Mouse (Mus musculus) 416B (cell line): Measurements from ENCODE around the gene Tgfbr1.
A peak's percentile ranks its signal among the peaks of the same experiment; 100 is the strongest.

ENCODE experiments used
- DNase-seq: peaks from one replicate; pipeline ENCODE4 v3.0.0; 2011; ENCODE audit warnings: low read depth

Tgfbr1 gene

DNA sequence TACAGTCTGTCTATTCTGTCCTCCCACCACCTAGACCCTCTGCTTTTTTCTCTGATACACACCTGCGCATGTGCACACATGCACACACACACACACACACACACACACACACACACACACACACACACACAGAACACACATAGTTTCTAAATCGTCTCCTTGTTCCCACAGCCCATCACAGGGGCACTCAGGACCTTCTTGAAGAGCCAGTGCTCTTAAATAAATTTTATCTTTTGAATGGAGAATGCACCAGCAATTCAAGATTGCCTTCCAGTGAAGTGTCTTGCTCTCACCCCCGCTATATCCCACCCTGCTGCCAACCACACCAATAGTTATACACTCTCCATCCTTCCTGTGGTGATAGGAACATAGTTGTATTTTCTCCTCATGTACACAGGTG is 69.9 kb downstream of the Tgfbr1 start:
- DNase-seq, result no peak

DNA sequence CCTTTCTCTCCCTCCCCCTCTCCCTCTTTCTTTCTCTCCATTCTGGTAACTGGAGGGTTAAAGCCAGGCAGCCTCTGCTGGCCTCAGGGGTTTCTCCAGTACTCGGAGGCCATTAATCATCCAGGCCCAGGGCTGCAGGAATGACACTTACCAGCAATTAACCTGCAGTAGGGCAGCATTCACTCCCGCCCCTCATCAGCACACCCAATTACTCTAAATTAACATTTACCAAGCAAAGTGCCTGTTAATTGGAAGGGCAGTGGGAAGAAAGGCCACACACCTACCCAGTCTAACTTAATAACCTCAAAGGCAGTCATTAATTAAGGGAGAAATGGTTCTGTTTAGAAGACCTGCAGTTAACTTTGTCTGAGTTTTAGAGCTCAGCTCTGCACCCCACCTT is 71.4 kb downstream of the Tgfbr1 start:
- DNase-seq, result no peak

DNA sequence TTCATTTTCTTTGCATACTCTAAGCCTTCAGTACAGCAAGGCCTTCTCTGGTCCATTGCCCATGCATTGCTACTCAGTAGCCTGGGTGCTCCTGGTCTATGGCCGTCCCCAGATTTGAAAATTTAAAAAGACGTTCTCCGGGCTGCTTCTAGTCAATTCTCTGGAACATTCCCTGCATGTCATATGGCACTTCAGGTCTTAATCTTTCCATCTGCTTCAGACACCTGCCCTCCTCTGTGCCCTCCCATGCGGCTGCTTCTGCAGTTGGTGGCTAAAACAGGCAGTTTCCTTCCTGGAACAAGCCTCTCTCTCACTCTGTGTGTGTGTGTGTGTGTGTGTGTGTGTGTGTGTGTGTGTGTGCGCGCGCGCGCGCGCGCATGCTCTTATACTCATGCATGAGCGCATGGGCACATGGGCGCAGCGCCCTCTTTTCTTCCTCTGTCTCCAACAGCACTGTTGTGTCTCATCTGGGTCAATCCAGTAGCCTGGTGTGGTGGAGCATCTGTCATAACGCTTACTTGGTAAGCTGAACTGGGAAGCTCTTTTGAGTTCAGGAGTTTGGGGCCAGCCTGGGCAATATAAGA is 72.3 kb downstream of the Tgfbr1 start:
- DNase-seq, result no peak

DNA sequence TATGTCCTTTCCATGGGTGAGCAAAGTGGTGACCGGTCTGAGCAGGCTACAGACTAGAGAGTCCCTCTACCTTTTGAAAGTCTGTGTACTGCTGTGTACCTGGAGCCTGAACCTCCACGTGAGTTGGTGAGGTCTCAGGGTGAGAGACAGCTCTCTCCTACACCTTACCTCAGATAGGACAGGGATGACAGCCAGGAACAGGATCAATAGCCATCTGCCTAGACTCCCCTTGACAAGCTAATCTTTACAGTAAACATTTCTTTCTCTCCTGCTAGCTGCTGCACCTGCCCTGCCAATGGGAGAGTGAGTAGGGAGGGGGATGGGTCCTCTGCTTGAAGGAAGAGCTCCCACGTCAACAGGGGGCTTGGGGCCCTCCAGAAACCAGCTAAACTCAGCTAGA is 74.6 kb downstream of the Tgfbr1 start:
- no peak for DNase-seq

DNA sequence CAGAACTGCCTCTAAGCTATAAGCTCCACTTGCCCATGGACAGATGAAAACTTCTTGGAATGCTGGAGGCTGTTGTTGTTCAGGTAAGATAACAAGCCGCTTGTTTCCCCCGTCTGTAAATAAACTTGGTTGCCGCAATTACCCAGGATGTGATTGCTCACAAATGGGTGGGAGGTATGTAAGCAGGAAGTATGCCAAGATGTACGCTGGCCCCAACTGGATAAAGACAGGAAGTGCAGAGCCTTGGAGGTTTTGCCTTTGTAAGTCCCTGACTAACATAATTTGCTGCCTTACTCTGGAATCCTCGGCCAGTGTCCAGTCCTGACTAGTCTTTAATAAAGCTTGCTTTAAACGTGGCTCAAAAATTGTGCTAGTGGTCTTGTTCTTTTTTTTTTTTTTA is 77.5 kb downstream of the Tgfbr1 start:
- peak; percentile 57 for DNase-seq

DNA sequence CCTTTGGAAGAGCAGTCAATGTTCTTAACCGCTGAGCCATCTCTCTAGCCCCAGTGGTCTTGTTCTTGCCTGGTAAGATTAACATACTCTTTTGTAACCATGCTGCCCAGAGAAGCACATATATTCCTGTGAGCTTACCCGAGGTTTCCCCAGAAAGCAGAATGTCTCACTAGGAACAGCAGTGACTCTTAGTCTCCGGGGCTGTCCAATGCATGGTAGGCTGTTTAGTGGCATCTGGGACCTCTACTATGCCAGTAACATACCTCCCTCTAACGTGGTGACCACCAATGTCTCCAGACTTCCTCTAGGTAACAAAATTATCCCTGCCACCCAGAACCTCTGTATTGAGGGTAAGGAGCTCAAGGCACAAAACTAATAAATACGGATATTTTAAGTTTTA is 78.1 kb downstream of the Tgfbr1 start:
- no peak for DNase-seq

DNA sequence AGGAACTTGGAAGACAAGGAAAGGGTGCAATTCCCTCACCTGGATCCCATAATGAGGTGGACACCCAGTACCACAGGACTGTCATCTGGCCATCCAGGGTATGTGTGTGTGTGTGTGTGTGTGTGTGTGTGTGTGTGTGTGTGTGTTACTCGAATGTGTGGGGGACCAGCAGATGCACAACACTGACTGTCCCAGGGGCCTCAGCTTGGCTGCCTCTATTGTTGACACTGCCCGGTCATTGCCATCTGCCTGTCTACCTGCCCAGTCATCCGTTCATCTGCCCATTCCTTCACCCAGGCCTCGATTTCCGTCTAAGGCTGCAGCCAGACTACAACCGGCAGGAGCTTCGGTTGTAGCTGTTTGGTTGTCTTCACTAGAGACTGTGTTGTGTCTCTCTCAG is 79.7 kb downstream of the Tgfbr1 start:
- no peak for DNase-seq

DNA sequence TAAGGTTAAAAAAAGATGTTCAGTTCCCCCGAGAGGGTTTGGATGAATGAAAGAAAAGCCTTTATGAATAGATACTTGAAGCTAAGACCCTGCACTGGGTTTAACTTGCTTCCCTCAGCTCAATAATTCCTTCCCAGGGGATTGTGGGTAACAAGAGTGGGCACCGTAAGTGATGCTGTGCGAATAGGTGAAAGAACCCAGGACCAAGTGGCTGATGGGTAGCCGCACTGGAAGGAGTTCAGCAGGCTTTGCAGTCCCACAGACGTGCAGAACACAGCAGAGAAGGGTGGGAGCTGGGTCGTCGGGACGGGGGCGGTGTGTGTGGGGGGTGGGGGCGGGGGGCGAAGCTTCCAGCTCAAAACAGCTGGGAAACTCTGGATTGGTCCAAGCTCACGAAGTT is 82.1 kb downstream of the Tgfbr1 start:
- DNase-seq, result no peak

DNA sequence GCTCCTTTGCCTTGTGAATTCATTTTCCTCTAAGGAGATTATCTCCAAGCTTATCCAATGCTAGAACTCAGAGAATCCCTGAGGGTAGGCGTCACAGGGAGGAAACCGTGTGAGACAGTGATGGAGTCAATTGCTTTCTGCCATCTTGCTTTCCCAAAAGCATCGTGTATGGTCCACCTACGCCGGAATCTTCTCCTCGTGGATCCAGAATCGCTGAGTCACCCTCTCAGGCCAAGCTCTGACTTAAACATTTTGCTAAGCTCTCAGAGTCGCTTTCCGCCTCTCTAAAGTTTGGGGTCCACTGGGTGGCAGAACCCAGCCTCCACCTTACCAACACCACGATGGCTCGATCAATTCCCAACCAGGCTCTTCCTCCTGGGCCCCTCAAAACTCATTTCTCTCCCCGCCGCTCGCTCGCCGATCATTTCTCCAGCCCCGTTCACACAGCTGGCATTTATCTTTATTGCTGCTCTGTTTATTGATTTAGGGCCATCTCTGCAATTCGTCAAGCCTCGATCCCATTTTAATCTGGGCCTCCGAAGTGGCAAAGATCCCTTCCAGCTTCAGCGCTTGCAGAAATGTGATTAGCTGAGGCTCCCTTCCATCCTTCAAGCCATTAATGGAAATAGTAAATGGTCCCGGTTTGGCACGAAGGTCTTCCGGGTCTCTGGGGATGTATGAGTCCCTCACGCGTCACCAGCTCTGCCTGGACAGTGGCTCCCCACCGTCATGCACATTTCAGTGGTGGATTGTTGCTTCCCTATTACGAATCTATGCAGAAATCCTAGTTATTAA is 82.7 kb downstream of the Tgfbr1 start:
- DNase-seq, result no peak

DNA sequence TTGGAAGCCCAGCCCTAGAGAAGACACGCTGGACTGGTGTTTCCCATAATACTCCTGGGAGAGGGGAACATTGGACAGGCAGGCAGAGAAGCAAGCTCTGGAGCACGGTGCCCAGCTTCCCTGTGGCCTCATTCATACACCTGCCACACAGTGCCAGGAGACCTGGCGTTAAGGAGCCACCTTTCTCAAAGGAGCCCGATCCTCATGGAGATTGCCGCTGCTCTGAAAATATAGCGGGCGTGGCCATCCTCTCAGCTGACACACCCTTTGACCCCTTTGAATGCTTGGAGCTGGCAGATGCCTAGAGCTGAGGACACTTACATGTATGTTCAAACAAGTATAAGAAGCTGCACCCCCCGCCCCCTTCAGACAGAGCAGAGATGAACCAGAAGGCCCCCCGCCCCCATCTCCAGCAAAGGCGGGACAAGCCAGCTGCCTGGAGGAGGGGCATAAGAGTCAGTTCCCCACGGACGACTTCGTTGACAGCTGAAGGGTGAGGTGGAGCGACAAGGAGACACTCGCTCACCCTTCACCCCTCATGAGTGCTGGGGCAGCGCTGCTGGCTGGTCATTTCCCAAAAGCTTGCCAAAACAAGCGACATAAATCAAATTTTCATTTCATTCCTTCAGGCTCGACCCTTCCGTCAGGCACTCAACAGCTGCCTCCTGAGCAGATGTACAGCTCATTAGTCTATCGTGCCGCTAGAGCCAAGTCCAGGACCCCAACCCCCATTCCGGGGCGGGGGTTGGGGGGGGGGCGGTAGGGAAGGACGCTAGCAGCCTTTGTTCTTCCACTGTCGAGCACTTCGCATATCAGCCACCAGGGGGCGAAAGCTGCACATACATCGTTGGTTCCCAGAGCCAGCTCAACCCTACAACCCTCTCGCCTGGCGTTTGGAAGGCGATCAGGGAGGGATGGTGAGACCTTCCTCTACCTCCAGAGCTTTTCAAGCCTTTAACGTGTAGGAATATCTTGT is 84.6 kb downstream of the Tgfbr1 start:
- DNase-seq, result peak; percentile 77

DNA sequence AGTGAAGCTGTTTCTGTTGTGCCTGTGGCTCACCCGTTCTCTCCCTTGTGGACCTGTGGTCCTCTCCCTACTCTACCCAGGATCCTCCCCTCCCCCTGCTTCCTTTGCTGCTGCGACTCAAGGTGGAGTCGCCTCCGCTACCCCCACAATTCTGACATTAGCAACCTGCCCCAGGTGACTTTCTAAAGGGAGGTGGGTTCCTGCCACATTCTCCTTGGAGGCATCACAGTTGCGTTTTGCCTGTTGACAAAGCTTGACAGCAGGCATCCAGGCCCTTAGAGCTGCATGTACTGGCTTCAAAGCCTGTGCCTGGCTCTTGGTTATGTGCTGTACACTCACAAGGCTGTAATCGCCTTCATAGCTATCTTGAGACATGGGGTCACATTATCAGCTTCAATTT is 85.9 kb downstream of the Tgfbr1 start:
- DNase-seq, result no peak

DNA sequence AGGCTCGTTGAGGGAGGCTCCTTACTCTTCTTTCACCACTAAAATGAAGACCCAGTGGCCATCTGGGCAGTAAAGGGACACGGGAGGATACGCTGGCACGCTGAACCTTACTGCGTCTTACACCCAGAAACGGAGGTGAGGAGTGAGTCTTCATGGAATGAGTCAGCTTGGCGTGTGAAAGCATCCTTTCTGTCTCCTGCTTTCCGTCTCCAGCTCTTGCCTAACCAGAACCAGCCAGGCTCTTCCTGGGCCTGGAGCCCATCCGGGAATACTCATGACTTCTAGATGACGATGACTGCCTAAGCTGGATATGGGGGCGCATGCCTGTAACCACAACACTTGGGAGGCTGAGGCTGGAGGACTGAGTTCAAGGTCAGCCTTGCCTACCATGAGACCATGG is 87.9 kb downstream of the Tgfbr1 start:
- no peak for DNase-seq

DNA sequence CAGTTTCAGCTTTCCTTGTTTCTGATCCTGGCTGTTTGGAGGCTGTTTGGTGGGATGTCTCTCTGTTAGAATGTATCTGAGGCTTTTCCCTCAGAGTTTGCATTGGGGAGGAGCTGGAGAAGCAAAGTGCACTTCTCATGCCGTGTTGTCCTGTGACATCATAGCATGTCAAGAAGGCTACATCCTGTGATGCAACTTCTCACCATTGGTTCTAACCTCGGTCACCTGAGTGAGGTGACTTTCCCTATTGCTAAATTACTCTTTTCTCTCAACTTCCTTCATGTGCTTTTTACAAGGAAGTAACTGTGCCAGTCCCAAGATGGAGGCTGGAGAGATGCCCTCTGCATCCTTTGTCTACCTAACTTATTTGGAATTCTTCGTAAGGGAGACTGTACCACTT is 95.5 kb downstream of the Tgfbr1 start:
- no peak for DNase-seq

DNA sequence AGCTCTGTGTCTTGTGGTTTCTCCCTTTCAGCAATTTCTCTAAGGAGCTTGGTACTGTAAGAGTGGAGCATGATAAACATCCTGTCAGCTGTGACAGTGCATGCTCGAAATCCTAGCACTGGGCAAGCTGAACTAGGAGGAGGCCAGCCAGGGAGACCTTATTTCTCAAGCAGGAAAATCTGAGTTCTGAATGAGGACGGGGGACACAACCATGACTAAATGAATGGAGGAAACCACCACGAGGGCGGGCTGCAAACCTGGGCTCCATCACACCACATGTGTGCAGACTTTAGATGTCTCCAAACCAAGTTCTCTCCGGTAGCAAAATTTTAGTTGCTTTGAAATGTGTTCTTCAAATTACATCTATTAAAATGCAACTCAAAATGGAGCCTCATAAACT is 96.1 kb downstream of the Tgfbr1 start:
- no peak for DNase-seq

DNA sequence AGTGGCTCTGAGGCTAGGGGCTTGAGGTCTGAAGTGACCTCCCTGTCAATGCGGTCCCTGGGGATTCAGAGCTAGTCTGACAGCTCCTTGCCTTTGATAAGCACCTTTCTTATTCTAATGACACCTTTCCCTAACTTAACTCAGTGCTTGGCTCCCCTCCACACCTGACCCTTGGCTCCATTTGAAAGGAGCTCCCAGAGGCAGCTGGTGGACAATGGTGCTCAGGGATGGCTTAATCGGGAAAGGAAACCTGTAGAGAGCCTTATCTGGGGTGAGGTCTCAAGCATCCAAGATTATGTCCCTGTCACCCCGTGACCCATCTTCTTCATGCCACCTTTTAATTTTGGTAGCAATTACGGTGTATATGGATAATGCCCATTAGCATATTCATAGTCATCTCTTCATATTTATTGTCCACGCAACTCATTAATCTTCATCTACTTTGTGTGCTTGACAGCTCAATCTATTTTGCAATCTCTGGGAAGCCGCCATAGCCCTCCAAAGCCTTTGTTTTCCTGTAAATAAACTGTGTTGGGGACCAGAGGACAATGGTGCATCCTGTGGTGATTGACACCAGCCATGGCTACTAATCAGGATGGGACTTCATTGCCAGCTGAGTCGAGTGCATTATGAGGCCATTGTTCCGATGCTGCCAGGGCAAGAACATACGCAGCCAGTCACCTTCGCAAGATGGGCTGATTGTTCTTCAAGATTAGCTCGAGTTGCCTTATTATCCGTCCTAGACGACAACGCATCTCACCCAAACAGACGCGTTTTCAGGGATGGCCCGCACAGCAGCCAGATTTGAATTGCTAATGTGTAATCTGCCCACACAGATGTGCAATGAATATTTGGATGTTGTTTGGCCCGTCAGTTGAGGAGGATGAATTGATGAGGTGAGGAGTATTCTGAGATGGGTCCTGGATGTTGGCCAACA is 96.8 kb downstream of the Tgfbr1 start:
- no peak for DNase-seq
